Mouse (Mus musculus): ENCODE data around the gene Pla2g3.

Gene Pla2g3

GRCm38 (mm10) chr11:3536745-3537333 lies 48.8 kb downstream of the Pla2g3 start:
- no peak for DNase-seq (ENCODE audit: low read depth, low spot score)

GRCm38 (mm10) chr11:3537711-3538110 lies 49.6 kb downstream of the Pla2g3 start:
- no peak for DNase-seq (ENCODE audit: low read depth, low spot score)

GRCm38 (mm10) chr11:3538341-3538740 lies 50.3 kb downstream of the Pla2g3 start:
- no peak for DNase-seq (ENCODE audit: low read depth, low spot score)

GRCm38 (mm10) chr11:3539111-3539825 lies 51.2 kb downstream of the Pla2g3 start:
- DNase-seq (ENCODE audit: low read depth, low spot score): peak; percentile 87

GRCm38 (mm10) chr11:3539826-3540196 lies 51.7 kb downstream of the Pla2g3 start:
- DNase-seq (ENCODE audit: low read depth, low spot score): no peak

- DNase-seq (ENCODE audit: low read depth, low spot score): no peak
Observed at GRCm38 (mm10) chr11:3540451-3541085, 52.5 kb downstream of the Pla2g3 start, which contains the start of gene Smtn. TSS of gene Smtn (minus strand) at chr11:3540612.

- no peak for DNase-seq (ENCODE audit: low read depth, low spot score)
Observed at GRCm38 (mm10) chr11:3541932-3542331, 53.8 kb downstream of the Pla2g3 start.

GRCm38 (mm10) chr11:3543001-3543400 lies 54.9 kb downstream of the Pla2g3 start:
- no peak for DNase-seq (ENCODE audit: low read depth, low spot score)

- no peak for DNase-seq (ENCODE audit: low read depth, low spot score)
Observed at GRCm38 (mm10) chr11:3544409-3544808, 56.3 kb downstream of the Pla2g3 start.

- DNase-seq (ENCODE audit: low read depth, low spot score): no peak
Observed at GRCm38 (mm10) chr11:3545531-3546241, 57.6 kb downstream of the Pla2g3 start.

GRCm38 (mm10) chr11:3546242-3546562 lies 58.1 kb downstream of the Pla2g3 start:
- no peak for DNase-seq (ENCODE audit: low read depth, low spot score)

GRCm38 (mm10) chr11:3547047-3547446 lies 59.0 kb downstream of the Pla2g3 start:
- DNase-seq (ENCODE audit: low read depth, low spot score): no peak

GRCm38 (mm10) chr11:3547969-3548368 lies 59.9 kb downstream of the Pla2g3 start:
- DNase-seq (ENCODE audit: low read depth, low spot score): no peak

- no peak for DNase-seq (ENCODE audit: low read depth, low spot score)
Observed at GRCm38 (mm10) chr11:3548564-3549295, 60.6 kb downstream of the Pla2g3 start.

Measured in brain, embryonic 18.5 days (tissue).